Comparison of ENCODE assay signal across 8 mouse cellular contexts in the genomic region with DNA sequence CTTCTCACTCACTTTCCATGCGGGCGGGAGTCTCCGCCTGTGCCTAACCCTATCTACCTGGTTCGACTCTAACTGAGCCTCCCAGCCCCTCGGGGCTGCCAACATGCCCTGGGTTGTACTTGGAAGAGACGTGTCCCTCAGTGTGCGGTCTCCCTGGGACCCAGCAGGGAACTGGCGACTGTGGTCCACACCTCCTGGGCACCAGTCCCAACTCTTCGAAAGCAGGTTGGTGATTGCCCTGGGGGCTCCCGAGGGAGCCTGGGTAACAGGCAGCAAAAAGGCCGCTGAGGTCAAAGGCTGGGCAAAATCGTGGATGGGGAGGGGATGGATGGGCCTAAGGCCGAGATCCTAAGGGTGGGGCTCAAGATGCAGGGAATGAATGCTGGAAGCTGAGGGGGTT. TPM values are rescaled to one million over a fixed set of nuclear protein-coding genes. Genes with fewer than 3 reads are reported as not detected.
DNase-seq lines count a peak whose midpoint lies in the region; ATAC-seq and TF ChIP-seq lines count a peak whose summit lies in the region.

No protein-coding gene starts in this region.

- 67% methylated on average over 13 of the region's 13 CpGs for WGBS in heart, embryonic 13.5 days
- 75% methylated on average over 13 of the region's 13 CpGs for WGBS in bone marrow, adult 2 months
- 66% methylated on average over 13 of the region's 13 CpGs for WGBS in forebrain, postnatal 0 days
- WGBS in liver, postnatal 0 days (ENCODE audit: insufficient replicate concordance), result 70% methylated on average over 13 of the region's 13 CpGs

- no peak for ATAC-seq in heart, embryonic 13.5 days (ENCODE audit: extremely low read depth, insufficient number of reproducible peaks, low FRiP score, low TSS enrichment)
- no peak for ATAC-seq in forebrain, postnatal 0 days
- no peak for ATAC-seq in liver, postnatal 0 days
- ATAC-seq in granulocyte monocyte progenitor cell, adult 5-6 weeks (replicated peaks; ENCODE audit: poor library complexity, severe bottlenecking), result no peak

- DNase-seq in heart, postnatal 14 days, result no peak
- no peak for DNase-seq in forebrain, postnatal 0 days
- no peak for DNase-seq in liver, postnatal 0 days
- DNase-seq in thymus, postnatal 25 days, result no peak
- DNase-seq in gastrocnemius, postnatal 14 days, result no peak

- peaks cover 9% of the 10 kb centered on the region for H3K36me3 ChIP-seq in heart, embryonic 13.5 days
- H3K36me3 ChIP-seq in forebrain, postnatal 0 days (ENCODE audit: insufficient read depth), result no peaks in the 10 kb centered on the region
- H3K36me3 ChIP-seq in liver, postnatal 0 days (replicated peaks; ENCODE audit: insufficient read depth, low read length), result no peaks in the 10 kb centered on the region

- TF ChIP-seq CTCF in bone marrow, adult 2 months (IDR thresholded peaks at IDR 0.05; ENCODE audit: control insufficient read depth, insufficient read depth, low read length), result no peak
- TF ChIP-seq CTCF in forebrain, postnatal 0 days (IDR thresholded peaks at IDR 0.05; ENCODE audit: low read depth), result no peak
- TF ChIP-seq CTCF in liver, postnatal 0 days (IDR thresholded peaks at IDR 0.05; ENCODE audit: low read depth), result no peak

- no peaks in the 10 kb centered on the region for H3K27me3 ChIP-seq in heart, embryonic 13.5 days (replicated peaks)
- H3K27me3 ChIP-seq in forebrain, postnatal 0 days (ENCODE audit: insufficient read depth, low read length), result no peaks in the 10 kb centered on the region
- no peaks in the 10 kb centered on the region for H3K27me3 ChIP-seq in liver, postnatal 0 days (ENCODE audit: insufficient read depth, low read length)

- H3K27ac ChIP-seq in heart, embryonic 13.5 days (replicated peaks), result no peak overlapping the region
- H3K27ac ChIP-seq in bone marrow, adult 2 months (ENCODE audit: control insufficient read depth, insufficient read depth, low read depth, low read length, poor library complexity), result no peak overlapping the region
- H3K27ac ChIP-seq in forebrain, postnatal 0 days (ENCODE audit: low read depth, low read length), result no peak overlapping the region
- H3K27ac ChIP-seq in liver, postnatal 0 days (ENCODE audit: low read depth), result peak overlapping the region; percentile 96; the same call in 1 of the 2 replicates

- peak overlapping the region; percentile 89 for H3K4me2 ChIP-seq in heart, embryonic 13.5 days
- H3K4me2 ChIP-seq in forebrain, postnatal 0 days (ENCODE audit: low read depth), result peak overlapping the region; percentile 91
- peak overlapping the region; percentile 93 for H3K4me2 ChIP-seq in liver, postnatal 0 days (ENCODE audit: low read depth, low read length)

- intact Hi-C loops in heart, postnatal 14 days (cut with DNase I), result loop anchor here (2.0 kb wide), 1 partner anchor 35 kb away; no protein-coding TSS in a partner anchor
- intact Hi-C loops in gastrocnemius, postnatal 14 days (cut with DNase I; ENCODE audit: low total_unique reads), result no loop called here

- no peaks in the 10 kb centered on the region for H3K9me3 ChIP-seq in heart, embryonic 13.5 days
- no peaks in the 10 kb centered on the region for H3K9me3 ChIP-seq in forebrain, postnatal 0 days (ENCODE audit: low read length)
- H3K9me3 ChIP-seq in liver, postnatal 0 days (ENCODE audit: low read length), result no peaks in the 10 kb centered on the region

- TF ChIP-seq EP300 in liver, postnatal 0 days (IDR thresholded peaks at IDR 0.05; ENCODE audit: low read depth), result no peak

- H3K4me3 ChIP-seq in heart, embryonic 13.5 days, result peak overlapping the region; percentile 79
- H3K4me3 ChIP-seq in bone marrow, adult 2 months (replicated peaks; ENCODE audit: control insufficient read depth, low read depth, low read length), result peak overlapping the region; percentile 80
- peak overlapping the region; percentile 72 for H3K4me3 ChIP-seq in forebrain, postnatal 0 days (ENCODE audit: low read depth, low read length)
- H3K4me3 ChIP-seq in liver, postnatal 0 days (ENCODE audit: low read depth, low read length), result peak overlapping the region; percentile 82

- peaks cover 24% of the 10 kb centered on the region for H3K4me1 ChIP-seq in heart, embryonic 13.5 days
- H3K4me1 ChIP-seq in bone marrow, adult 2 months (ENCODE audit: control insufficient read depth, insufficient read depth, low read length), result peaks cover 2% of the 10 kb centered on the region; the same call in 1 of the 2 replicates
- peaks cover 15% of the 10 kb centered on the region for H3K4me1 ChIP-seq in forebrain, postnatal 0 days (ENCODE audit: insufficient read depth)
- H3K4me1 ChIP-seq in liver, postnatal 0 days (ENCODE audit: insufficient read depth), result peaks cover 28% of the 10 kb centered on the region

- peak overlapping the region; percentile 97 for H3K9ac ChIP-seq in heart, embryonic 13.5 days
- peak overlapping the region; percentile 79 for H3K9ac ChIP-seq in forebrain, postnatal 0 days
- H3K9ac ChIP-seq in liver, postnatal 0 days (replicated peaks), result peak overlapping the region; percentile 91

- no peak for TF ChIP-seq POLR2A in bone marrow, adult 2 months (IDR thresholded peaks at IDR 0.05; ENCODE audit: borderline replicate concordance, control insufficient read depth, low read depth, low read length)

RNA-seq across cellular contexts. Expression of a gene that starts 1.0 kb away (rescaled TPM):
- polyA plus RNA-seq in heart, embryonic 13.5 days (2015; fragmentation: Nextera tagmentation; extraction: Ambion mirVana), result 21.8 and 22.4 TPM in 2 replicates
- total RNA-seq in heart, postnatal 14 days (2021), result 10 to 100 TPM; 32.8 to 36.6 TPM
- 8.4 and 8.9 TPM in 2 replicates for polyA plus RNA-seq in bone marrow, adult 2 months (2011; ENCODE audit: insufficient read depth, insufficient read length, low replicate concordance, missing spikeins)
- 16.2 and 21.9 TPM in 2 replicates for total RNA-seq in forebrain, postnatal 0 days (2014; rRNA removed)
- 16.1 and 19.5 TPM in 2 replicates for polyA plus RNA-seq in forebrain, postnatal 0 days (2015; fragmentation: Nextera tagmentation; extraction: Ambion mirVana)
- 10.2 and 12.1 TPM in 2 replicates for polyA plus RNA-seq in liver, postnatal 0 days (2015; fragmentation: Nextera tagmentation; extraction: Ambion mirVana)
- total RNA-seq in granulocyte monocyte progenitor cell, adult 5-6 weeks (2014; fragmentation: Nextera tagmentation), result 39.7 and 46.0 TPM in 2 replicates
- total RNA-seq in granulocyte monocyte progenitor cell, adult 5-6 weeks (2017), result 14.0 and 19.6 TPM in 2 replicates
- total RNA-seq in gastrocnemius, postnatal 14 days (2021), result 10 to 100 TPM; 20.8 to 22.0 TPM

RNA-seq across cellular contexts. Expression of a gene that starts 34.0 kb away (rescaled TPM):
- polyA plus RNA-seq in heart, embryonic 13.5 days (2015; fragmentation: Nextera tagmentation; extraction: Ambion mirVana), result 80.5 and 91.1 TPM in 2 replicates
- total RNA-seq in heart, postnatal 14 days (2021), result 10 to 100 TPM; 33.2 to 34.6 TPM
- 12.5 and 25.9 TPM in 2 replicates for polyA plus RNA-seq in bone marrow, adult 2 months (2011; ENCODE audit: insufficient read depth, insufficient read length, low replicate concordance, missing spikeins)
- 52.3 and 65.1 TPM in 2 replicates for total RNA-seq in forebrain, postnatal 0 days (2014; rRNA removed)
- 65.7 and 75.0 TPM in 2 replicates for polyA plus RNA-seq in forebrain, postnatal 0 days (2015; fragmentation: Nextera tagmentation; extraction: Ambion mirVana)
- 45.8 and 49.8 TPM in 2 replicates for polyA plus RNA-seq in liver, postnatal 0 days (2015; fragmentation: Nextera tagmentation; extraction: Ambion mirVana)
- 62.2 and 62.6 TPM in 2 replicates for total RNA-seq in granulocyte monocyte progenitor cell, adult 5-6 weeks (2014; fragmentation: Nextera tagmentation)
- 51.1 and 54.4 TPM in 2 replicates for total RNA-seq in granulocyte monocyte progenitor cell, adult 5-6 weeks (2017)
- 10 to 100 TPM; 23.4 to 26.4 TPM for total RNA-seq in gastrocnemius, postnatal 14 days (2021)

RNA-seq across cellular contexts. Expression of a gene that starts 38.9 kb away (rescaled TPM):
- polyA plus RNA-seq in heart, embryonic 13.5 days (2015; fragmentation: Nextera tagmentation; extraction: Ambion mirVana), result 17.2 and 18.5 TPM in 2 replicates
- total RNA-seq in heart, postnatal 14 days (2021), result 10 to 100 TPM; 90.4 to 94.6 TPM
- polyA plus RNA-seq in bone marrow, adult 2 months (2011; ENCODE audit: insufficient read depth, insufficient read length, low replicate concordance, missing spikeins), result 6.9 and 10.8 TPM in 2 replicates
- 44.2 and 53.6 TPM in 2 replicates for total RNA-seq in forebrain, postnatal 0 days (2014; rRNA removed)
- polyA plus RNA-seq in forebrain, postnatal 0 days (2015; fragmentation: Nextera tagmentation; extraction: Ambion mirVana), result 15.4 and 17.2 TPM in 2 replicates
- polyA plus RNA-seq in liver, postnatal 0 days (2015; fragmentation: Nextera tagmentation; extraction: Ambion mirVana), result 5.1 and 5.2 TPM in 2 replicates
- 16.8 and 17.3 TPM in 2 replicates for total RNA-seq in granulocyte monocyte progenitor cell, adult 5-6 weeks (2014; fragmentation: Nextera tagmentation)
- total RNA-seq in granulocyte monocyte progenitor cell, adult 5-6 weeks (2017), result 25.6 and 26.5 TPM in 2 replicates
- 100 to 1,000 TPM; 101 to 117 TPM for total RNA-seq in gastrocnemius, postnatal 14 days (2021)

RNA-seq across cellular contexts. Expression of a gene that starts 55.4 kb away (rescaled TPM):
- polyA plus RNA-seq in heart, embryonic 13.5 days (2015; fragmentation: Nextera tagmentation; extraction: Ambion mirVana), result 6.5 and 6.9 TPM in 2 replicates
- 1 to 10 TPM; 3.5 to 5.1 TPM for total RNA-seq in heart, postnatal 14 days (2021)
- 0.63 and 1.7 TPM in 2 replicates for polyA plus RNA-seq in bone marrow, adult 2 months (2011; ENCODE audit: insufficient read depth, insufficient read length, low replicate concordance, missing spikeins)
- total RNA-seq in forebrain, postnatal 0 days (2014; rRNA removed), result 11.0 and 12.8 TPM in 2 replicates
- 8.6 TPM in 2 replicates for polyA plus RNA-seq in forebrain, postnatal 0 days (2015; fragmentation: Nextera tagmentation; extraction: Ambion mirVana)
- polyA plus RNA-seq in liver, postnatal 0 days (2015; fragmentation: Nextera tagmentation; extraction: Ambion mirVana), result 2.8 and 3.3 TPM in 2 replicates
- total RNA-seq in granulocyte monocyte progenitor cell, adult 5-6 weeks (2014; fragmentation: Nextera tagmentation), result 1.0 and 1.1 TPM in 2 replicates
- total RNA-seq in granulocyte monocyte progenitor cell, adult 5-6 weeks (2017), result 2.0 and 2.7 TPM in 2 replicates
- 1 to 10 TPM; 3.5 TPM for total RNA-seq in gastrocnemius, postnatal 14 days (2021)

RNA-seq across cellular contexts. Expression of a gene that starts 58.9 kb away (rescaled TPM):
- 7.7 and 8.4 TPM in 2 replicates for polyA plus RNA-seq in heart, embryonic 13.5 days (2015; fragmentation: Nextera tagmentation; extraction: Ambion mirVana)
- 10 to 100 TPM in 1 of 2 experiments, 1 to 10 TPM in 1; 9.5 to 11.4 TPM for total RNA-seq in heart, postnatal 14 days (2021)
- polyA plus RNA-seq in bone marrow, adult 2 months (2011; ENCODE audit: insufficient read depth, insufficient read length, low replicate concordance, missing spikeins), result 2.4 and 5.9 TPM in 2 replicates
- 1.9 and 2.5 TPM in 2 replicates for total RNA-seq in forebrain, postnatal 0 days (2014; rRNA removed)
- polyA plus RNA-seq in forebrain, postnatal 0 days (2015; fragmentation: Nextera tagmentation; extraction: Ambion mirVana), result 1.2 and 1.5 TPM in 2 replicates
- 2.6 and 3.1 TPM in 2 replicates for polyA plus RNA-seq in liver, postnatal 0 days (2015; fragmentation: Nextera tagmentation; extraction: Ambion mirVana)
- 8.2 and 14.5 TPM in 2 replicates for total RNA-seq in granulocyte monocyte progenitor cell, adult 5-6 weeks (2014; fragmentation: Nextera tagmentation)
- total RNA-seq in granulocyte monocyte progenitor cell, adult 5-6 weeks (2017), result 2.7 and 6.1 TPM in 2 replicates
- 1 to 10 TPM; 5.3 to 7.1 TPM for total RNA-seq in gastrocnemius, postnatal 14 days (2021)
